Mouse (Mus musculus) midbrain, postnatal 0 days (tissue): Measurements from ENCODE around the gene 4931406C07Rik. TPM values are rescaled to one million over a fixed set of nuclear protein-coding genes. Genes with fewer than 3 reads are reported as not detected.

Source experiments
- ATAC-seq: fragments of 200-750 bp; cut with Nextera tagmentation; 2 replicates; pipeline ENCODE4 v1.8.0; 2017; ENCODE audit warnings: moderate number of reproducible peaks, mild to moderate bottlenecking, moderate TSS enrichment, moderate library complexity; ENCODE audit not compliant: low FRiP score
- DNase-seq: peaks from one replicate; pipeline ENCODE4 v3.0.0-alpha.2; 2015; ENCODE audit warnings: low spot score
- H3K27ac ChIP-seq: fragments of 300-500 bp; sonication (generic); 2 replicates; pipeline ENCODE4 v1.5.1; 2014; ENCODE audit warnings: low read depth, mild to moderate bottlenecking, low read length, mixed read lengths
- H3K27me3 ChIP-seq: fragments of 300-500 bp; sonication (generic); 2 replicates; pipeline ENCODE4 v1.6.1; 2014; ENCODE audit warnings: low read length, control low read depth, mixed read lengths; ENCODE audit not compliant: insufficient read depth
- H3K36me3 ChIP-seq: fragments of 300-500 bp; sonication (generic); 2 replicates; pipeline ENCODE4 v1.6.1; 2014; ENCODE audit warnings: low read length, control low read depth, mixed read lengths; ENCODE audit not compliant: insufficient read depth
- H3K4me1 ChIP-seq: fragments of 300-500 bp; sonication (generic); 2 replicates; pipeline ENCODE4 v1.6.1; 2014; ENCODE audit warnings: mild to moderate bottlenecking, control low read depth, antibody characterized with exemption, low read length, mixed read lengths; ENCODE audit not compliant: insufficient read depth
- H3K4me2 ChIP-seq: fragments of 300-500 bp; sonication (generic); 2 replicates; pipeline ENCODE4 v1.6.1; 2014; ENCODE audit warnings: low read depth, mild to moderate bottlenecking, low read length, mixed read lengths; ENCODE audit not compliant: poor library complexity, severe bottlenecking
- H3K4me3 ChIP-seq: fragments of 300-500 bp; sonication (generic); 2 replicates; pipeline ENCODE4 v1.5.1; 2014; ENCODE audit warnings: low read depth, mild to moderate bottlenecking, low read length, moderate library complexity
- H3K9ac ChIP-seq: fragments of 300-500 bp; sonication (generic); replicated peaks from 2 replicates; pipeline ENCODE4 v1.6.1; 2014; ENCODE audit warnings: mild to moderate bottlenecking, low read length, moderate library complexity, mixed read lengths; ENCODE audit not compliant: poor library complexity, severe bottlenecking
- H3K9me3 ChIP-seq: fragments of 300-500 bp; sonication (generic); 2 replicates; pipeline ENCODE4 v1.6.1; 2016; ENCODE audit warnings: low read length, control low read depth
- CTCF ChIP-seq: IDR thresholded peaks from 2 replicates; pipeline ENCODE4 v1.5.1; 2016; ENCODE audit warnings: antibody characterized with exemption, mild to moderate bottlenecking
- WGBS: fragments of 180-500 bp; shearing (Covaris S2); extraction: QIAGEN DNeasy Blood & Tissue Kit; methylation state at CpG from one replicate; pipeline ENCODE4 v1.1.7; 2014; 5-methylcytosine and 5-hydroxymethylcytosine counted together
- polyA plus RNA-seq: library from polyadenylated mRNA; unstranded; fragments of >200 nt; fragmentation: Nextera tagmentation; extraction: Ambion mirVana; gene quantifications from 2 replicates; pipeline ENCODE4 v1.2.1, GENCODE M21; 2015
- total RNA-seq: library from RNA; depleted of rRNA; stranded (reverse); fragments of >200 nt; gene quantifications from 2 replicates; pipeline ENCODE4 v1.2.3, GENCODE M21; 2014

Gene 4931406C07Rik
- total and polyA plus RNA-seq, 2 experiments from 2014 or later, result 14.8 to 16.4 TPM

DNA sequence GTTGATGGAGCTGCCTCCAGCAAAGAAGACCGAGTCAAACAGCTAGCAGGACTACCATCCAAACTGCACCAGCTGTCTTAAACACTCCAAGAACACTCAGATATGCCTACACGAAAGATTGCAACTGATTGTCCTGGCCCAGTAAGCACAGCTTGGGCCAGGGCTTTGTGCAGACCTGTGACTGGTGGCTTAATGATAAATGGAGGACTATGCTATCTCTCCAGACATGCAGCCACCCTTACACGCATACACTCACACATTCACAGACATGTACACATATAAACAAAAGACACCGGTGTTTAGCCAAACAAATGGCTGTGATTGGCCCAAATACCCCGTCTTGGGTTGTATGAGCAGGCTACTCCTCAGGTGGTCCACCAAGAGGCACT is 25.8 kb downstream of the 4931406C07Rik start:
- no peak for DNase-seq
- Histone ChIP-seq H3K27me3 (no peaks in the 10 kb centered on the region), H3K9ac (peak overlapping the region; percentile 91), H3K4me3 (peak overlapping the region; percentile 75), H3K4me2 (peak overlapping the region; percentile 69), H3K9me3 (no peaks in the 10 kb centered on the region), H3K4me1 (peaks cover 7% of the 10 kb centered on the region), H3K36me3 (peaks cover 11% of the 10 kb centered on the region), H3K27ac (peak overlapping the region; percentile 86)
- 41% methylated on average over 5 of the region's 5 CpGs for WGBS
- no peak for TF ChIP-seq CTCF
- no peak; the same call in 1 of the 2 replicates for ATAC-seq

GRCm38 (mm10) chr9:15279649-15280490 is 26.4 kb downstream of the 4931406C07Rik start, which contains the start of gene Med17:
TSS of gene Med17 (minus strand) at chr9:15279931.
- peaks cover 17% of the 10 kb centered on the region for H3K36me3 ChIP-seq
- no peaks in the 10 kb centered on the region for H3K9me3 ChIP-seq
- H3K4me1 ChIP-seq, result peaks cover 7% of the 10 kb centered on the region
- H3K27me3 ChIP-seq, result no peaks in the 10 kb centered on the region
- peak within 1 kb of the TSS; percentile 75 for H3K4me3 ChIP-seq
- no peak for TF ChIP-seq CTCF
- peak within 1 kb of the TSS; percentile 69 for H3K4me2 ChIP-seq
- peak; percentile 99 for ATAC-seq
- WGBS, result 2% methylated on average over 57 of the region's 57 CpGs
- peak within 1 kb of the TSS; percentile 86 for H3K27ac ChIP-seq
- peak within 1 kb of the TSS; percentile 91 for H3K9ac ChIP-seq
- peak; percentile 98 for DNase-seq

DNA sequence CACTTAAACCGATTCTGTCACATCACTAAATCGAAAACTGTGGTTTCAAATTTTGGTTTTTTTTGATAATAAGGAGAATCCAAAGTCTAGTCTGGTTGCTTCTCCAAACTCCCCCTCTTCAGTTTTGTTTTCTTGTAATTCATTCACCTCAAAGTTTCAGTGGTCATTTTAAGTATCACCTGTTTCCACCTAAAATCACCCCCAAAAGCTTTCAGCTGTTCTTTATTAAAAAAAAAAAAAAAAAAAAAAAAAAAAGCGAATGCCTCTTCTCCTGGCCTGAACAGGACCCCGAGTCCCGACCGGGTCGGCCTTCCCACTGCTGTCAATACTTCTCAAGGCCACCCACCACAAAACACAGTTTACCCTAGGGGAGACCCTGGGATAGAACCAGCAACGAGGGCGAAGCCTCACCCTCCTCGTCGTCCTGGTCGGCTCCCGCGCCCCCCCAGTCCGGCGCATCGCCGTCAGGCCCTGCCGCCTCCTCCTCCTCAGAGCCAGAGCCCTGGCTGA is 27.1 kb downstream of the 4931406C07Rik start:
- Histone ChIP-seq H3K4me2 (peak overlapping the region; percentile 62), H3K27me3 (no peaks in the 10 kb centered on the region), H3K9me3 (no peaks in the 10 kb centered on the region), H3K4me1 (peaks cover 7% of the 10 kb centered on the region), H3K27ac (peak overlapping the region; percentile 86), H3K36me3 (peaks cover 24% of the 10 kb centered on the region), H3K4me3 (peak overlapping the region; percentile 75), H3K9ac (peak overlapping the region; percentile 91)
- ATAC-seq (no peak; the same call in 1 of the 2 replicates), DNase-seq (no peak)
- 9% methylated on average over 19 of the region's 19 CpGs for WGBS
- no peak for TF ChIP-seq CTCF

GRCm38 (mm10) chr9:15278343-15278742 is 27.9 kb downstream of the 4931406C07Rik start:
- Histone ChIP-seq H3K9ac (0 out of 2 replicates have a peak overlapping the region, but pooled peaks have one; percentile 4), H3K27ac (no peak overlapping the region), H3K4me1 (peaks cover 7% of the 10 kb centered on the region), H3K4me3 (no peak overlapping the region), H3K4me2 (peak overlapping the region; percentile 22; the same call in 1 of the 2 replicates), H3K36me3 (peaks cover 32% of the 10 kb centered on the region), H3K27me3 (no peaks in the 10 kb centered on the region), H3K9me3 (no peaks in the 10 kb centered on the region)
- DNase-seq (no peak), ATAC-seq (no peak)
- 90% methylated on average over 3 of the region's 3 CpGs for WGBS
- TF ChIP-seq CTCF, result no peak

DNA sequence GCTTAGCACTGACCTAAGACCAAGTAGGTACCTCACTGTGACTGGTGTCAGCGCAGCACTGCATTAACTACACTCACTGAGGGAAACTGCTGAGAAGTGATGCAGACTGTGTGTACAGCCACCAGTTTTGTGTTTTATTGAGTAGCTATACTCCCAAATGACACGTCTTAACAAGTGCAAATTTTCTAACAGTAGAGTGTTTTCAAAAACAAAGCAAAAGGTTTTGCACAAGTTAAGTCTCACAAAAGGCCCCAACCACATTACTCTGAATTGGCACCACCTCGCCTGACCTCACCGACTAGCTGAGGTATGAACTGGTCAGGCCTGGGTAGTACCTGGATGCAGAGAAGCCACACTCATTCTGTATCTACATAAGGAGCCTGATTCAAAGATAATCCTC is 29.4 kb downstream of the 4931406C07Rik start:
- peaks cover 46% of the 10 kb centered on the region for H3K36me3 ChIP-seq
- no peaks in the 10 kb centered on the region for H3K9me3 ChIP-seq
- no peak overlapping the region for H3K4me2 ChIP-seq
- 96% methylated on average over 4 of the region's 4 CpGs for WGBS
- H3K27ac ChIP-seq, result no peak overlapping the region
- H3K9ac ChIP-seq, result no peak overlapping the region
- no peaks in the 10 kb centered on the region for H3K27me3 ChIP-seq
- TF ChIP-seq CTCF, result no peak
- no peak overlapping the region for H3K4me3 ChIP-seq
- DNase-seq (no peak), ATAC-seq (no peak)
- H3K4me1 ChIP-seq, result peaks cover 7% of the 10 kb centered on the region

DNA sequence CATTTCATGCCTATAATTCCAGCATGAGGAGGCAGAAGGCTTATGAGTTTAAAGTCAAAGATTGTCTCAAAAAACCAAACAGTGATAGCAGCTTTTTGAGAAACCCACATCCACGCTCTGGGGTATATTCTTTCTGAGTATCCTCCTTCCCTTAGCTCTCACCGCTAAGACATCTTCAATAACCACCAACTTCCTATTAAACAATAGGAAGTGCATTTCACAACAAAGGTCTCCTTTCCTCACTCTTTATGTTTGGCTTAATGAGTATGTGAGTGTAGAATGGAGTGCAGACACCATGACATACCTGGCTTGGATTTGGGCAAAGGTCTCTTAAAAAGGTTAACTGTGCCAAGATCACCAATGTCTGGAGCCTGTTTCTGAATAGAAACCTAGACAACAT is 32.3 kb downstream of the 4931406C07Rik start:
- 91% methylated on average over 2 of the region's 2 CpGs for WGBS
- Histone ChIP-seq H3K27ac (no peak overlapping the region), H3K4me1 (0 out of 2 replicates have a peak, but pooled peaks cover 4% of the 10 kb centered on the region), H3K4me2 (no peak overlapping the region), H3K9me3 (no peaks in the 10 kb centered on the region), H3K9ac (no peak overlapping the region), H3K27me3 (no peaks in the 10 kb centered on the region), H3K36me3 (peaks cover 67% of the 10 kb centered on the region), H3K4me3 (no peak overlapping the region)
- DNase-seq (no peak), ATAC-seq (no peak)
- no peak for TF ChIP-seq CTCF
